Mouse (Mus musculus) left cerebral cortex, postnatal 4 days (tissue): ENCODE results near the gene Mylk. TPM values are rescaled to one million over a fixed set of nuclear protein-coding genes. Genes with fewer than 3 reads are reported as not detected.

Source experiments
- DNase-seq: peaks from one replicate; pipeline ENCODE4 v3.0.0-alpha.2; 2022
- intact Hi-C: fragments of 180-260 bp; cut with DNase I; formaldehyde crosslinking; loops from one replicate; pipeline ENCODE4 v1.15.1; 2025
- total RNA-seq, 2 experiments: library from RNA; stranded (reverse); gene quantifications; 2 replicates each; pipeline ENCODE4 v1.2.3; 2021

Mylk gene
- total RNA-seq, 2 experiments from 2014 or later = 6.6 to 8.6 TPM

DNA sequence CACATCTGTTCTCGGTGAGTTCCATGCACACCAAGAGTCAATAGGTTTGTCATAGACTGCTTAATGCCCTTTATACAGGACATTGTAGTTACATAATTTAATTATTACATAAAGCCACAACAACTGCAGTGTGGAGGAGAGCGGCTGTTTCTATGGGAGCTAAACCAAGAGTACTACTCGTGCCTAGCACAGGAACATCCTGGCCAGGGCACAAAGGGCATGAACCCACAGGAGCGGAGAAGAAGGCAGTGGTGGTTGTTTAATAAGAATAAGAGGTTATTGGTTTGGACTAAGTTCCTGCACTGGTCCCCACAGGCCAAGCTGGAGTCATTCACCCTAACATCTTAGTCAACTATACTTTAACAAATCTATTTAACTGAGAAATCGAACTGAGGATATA lies 261.2 kb downstream of the Mylk start:
- intact Hi-C loops = no loop called here
- DNase-seq = no peak

DNA sequence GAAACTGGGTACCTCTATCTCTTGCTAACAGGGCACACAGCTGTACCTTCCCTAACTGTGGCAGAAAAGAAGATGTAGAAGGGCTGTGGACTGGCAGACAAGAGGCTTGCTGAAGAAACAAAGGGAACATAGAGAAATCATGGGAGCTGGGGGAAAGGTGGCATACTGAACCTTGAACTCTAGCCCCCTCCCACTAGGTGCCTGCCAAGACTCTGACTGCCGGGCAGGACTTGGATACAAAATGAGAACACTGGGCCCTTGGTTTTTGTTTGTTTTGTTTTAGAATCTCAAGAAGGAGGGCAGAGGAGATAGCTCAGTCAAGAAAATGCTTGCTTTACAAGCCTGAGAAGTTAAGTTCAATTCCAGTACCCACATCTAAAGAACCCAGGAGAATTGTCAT lies 262.4 kb downstream of the Mylk start:
- intact Hi-C loops = no loop called here
- no peak for DNase-seq

DNA sequence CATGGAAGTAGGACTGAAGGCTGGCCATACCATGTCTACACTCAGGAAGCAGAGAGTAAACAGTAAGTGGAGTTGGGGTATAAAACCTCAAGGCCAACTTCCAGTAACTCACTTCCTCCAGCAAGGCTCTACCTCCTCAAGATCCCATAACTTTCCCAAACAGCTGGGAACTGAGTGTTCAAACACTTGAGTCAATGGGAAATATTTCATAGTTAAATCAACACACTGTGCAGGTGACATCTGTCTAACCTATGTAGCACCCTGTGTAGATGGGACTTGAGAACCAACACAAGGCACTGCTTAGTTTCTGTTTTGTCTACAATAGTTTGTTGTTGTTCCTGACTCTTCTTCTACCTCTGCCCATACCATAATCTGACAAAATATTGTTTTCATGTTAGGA lies 263.4 kb downstream of the Mylk start:
- intact Hi-C loops = no loop called here
- no peak for DNase-seq

DNA sequence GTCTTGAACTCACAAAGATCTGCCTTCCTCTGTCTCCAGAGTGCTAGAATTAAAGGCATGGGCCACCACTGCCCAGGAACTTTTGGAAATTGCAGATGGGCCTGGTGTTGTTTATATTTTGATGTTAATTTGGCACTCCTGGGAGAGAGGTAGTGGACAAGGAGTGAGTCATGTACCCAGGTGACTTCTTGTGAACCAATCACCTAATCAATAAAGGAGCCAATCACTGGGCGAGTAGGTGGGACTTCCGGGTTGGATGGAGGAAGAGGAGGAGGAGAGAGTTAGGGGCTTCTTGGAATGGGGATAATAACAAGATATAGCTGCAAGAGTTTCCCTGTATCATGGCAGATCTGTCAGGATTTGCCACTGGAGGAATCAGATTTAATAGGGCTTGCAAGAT lies 268.5 kb downstream of the Mylk start:
- no peak for DNase-seq
- intact Hi-C loops = no loop called here

DNA sequence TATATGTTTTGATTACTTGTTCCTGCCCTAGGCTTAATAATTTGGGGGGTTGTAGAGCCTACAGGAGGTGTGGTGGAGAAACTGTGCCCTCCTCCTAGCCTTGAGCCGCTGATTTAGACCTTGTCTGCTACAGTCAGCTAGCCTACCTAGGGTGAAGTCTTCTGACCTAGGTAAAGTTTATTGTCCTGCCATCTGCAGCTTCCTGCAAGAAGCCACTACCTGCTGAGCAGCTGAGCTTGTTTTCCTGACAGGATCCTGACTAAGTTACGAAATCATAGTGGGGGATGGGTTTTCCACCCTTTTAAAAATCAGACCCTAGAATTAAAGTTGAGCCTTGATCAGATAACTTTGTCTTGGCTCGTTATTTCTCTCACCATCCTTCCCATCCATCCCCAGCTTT lies 271.5 kb downstream of the Mylk start:
- intact Hi-C loops = no loop called here

DNA sequence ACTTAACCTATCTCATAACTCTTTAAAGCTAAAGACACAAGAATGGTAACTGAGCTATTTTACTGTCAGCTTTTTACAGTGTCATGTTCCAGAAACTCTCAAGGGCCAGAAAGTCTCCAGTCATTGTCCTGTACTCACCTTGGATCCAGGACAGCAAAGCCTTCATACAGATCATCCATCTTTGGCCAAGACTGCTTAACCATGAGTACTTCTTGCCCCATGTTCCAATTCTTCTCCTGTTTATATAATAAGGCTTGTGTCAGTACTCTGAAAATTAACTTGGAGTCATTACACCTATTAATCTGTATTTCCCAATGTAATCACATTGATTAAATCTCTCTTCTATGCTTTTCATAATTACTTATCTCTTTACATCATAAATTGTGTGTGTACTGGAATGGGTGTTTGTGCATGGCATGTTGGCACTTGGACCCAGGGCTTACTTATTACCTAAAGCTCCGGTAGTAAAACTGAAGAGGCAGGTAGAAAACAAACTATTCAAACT lies 273.5 kb downstream of the Mylk start:
- DNase-seq = no peak
- intact Hi-C loops = no loop called here

More for the DNA sequence above, 271.5 kb downstream of the Mylk start:
- no peak for DNase-seq

DNA sequence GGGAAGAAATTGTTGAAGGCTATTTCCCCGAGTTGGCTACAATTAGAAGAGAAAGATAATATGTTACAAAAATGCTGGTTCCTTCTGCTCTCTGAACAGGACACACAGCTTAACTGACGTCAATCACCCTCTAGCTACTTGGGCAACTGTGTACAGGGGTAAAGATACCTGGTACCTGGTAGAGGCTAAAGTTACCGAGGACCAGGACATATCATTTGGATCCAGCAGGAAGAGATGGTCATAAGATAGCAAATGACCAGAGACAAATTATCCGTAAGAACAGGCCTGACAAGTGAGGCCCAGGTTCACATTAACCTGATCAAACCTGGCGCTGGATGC lies 276.9 kb downstream of the Mylk start:
- intact Hi-C loops = no loop called here
- no peak for DNase-seq

DNA sequence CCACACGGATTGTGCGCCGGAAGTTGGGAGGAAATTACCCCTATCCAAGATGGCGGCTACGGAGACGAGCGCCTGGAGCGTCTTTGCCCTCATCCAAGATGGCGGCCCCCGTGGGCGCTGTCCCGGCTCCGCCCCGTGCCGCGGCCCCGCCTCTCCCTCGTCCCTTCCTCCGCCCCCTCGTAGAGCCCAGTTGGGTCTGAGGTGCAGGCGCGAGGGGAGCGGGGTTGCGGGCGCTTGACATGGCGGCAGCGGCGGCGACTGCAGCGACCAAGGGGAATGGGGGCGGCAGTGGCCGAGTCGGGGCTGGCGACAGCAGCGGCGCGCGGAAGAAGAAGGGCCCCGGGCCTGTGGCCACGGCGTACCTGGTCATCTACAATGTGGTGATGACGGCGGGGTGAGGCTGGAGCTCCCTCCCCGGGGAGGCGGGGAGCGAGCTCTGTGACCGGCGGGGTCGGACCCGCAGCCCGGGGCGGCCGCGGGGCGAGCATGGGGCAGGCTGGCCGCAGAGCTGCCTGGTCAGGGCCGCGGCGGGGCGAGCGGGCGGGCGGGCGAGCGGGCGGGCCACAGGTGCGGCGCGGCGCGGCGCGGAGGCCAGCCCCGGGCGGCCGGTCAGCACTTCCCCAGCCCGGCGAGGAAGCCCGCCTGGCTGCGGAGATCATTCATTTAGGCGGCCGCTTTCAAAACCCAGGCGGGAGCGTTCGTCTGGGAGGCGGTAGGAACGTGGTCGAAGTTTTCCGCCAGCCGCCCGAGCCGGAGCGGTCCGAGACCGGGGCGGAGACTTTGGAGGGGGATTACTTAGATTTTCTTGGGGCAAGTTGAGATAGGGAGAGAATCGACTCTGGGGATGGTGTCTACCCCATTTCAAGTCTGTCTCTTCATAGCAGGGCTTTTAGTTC lies 277.5 kb downstream of the Mylk start, which contains the start of gene Hacd2:
TSS of gene Hacd2 (plus strand) at position 187 of the 896 bp plus-strand sequence.
- intact Hi-C loops = no loop called here

DNA sequence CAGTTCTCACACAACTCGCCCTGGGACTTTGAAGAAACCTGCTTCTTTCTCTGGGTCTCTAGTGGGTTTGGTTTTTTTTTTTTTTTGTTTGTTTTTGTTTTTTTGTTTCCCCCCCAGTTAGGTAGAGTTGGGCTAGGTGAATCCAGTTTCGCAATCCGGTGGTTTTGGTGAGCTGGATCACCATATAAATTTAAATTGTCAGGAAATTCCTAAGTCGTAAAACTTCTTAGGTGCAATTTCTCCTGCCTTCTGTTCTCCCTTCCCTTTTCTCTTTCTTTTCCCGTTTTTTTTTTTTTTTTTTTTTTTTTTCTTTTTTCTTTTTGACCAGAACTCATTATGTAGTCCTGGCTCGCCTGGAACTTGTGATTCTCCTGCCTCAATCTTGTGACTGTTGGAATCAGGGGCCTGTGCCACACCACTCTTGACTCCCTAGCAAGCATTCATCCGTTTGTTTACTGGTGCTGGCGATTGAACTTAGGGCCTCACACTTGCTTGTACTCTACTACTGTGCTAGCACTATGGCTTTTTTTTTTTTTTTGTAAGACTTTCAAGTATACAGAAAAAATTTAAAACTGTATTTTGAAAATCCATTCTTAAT lies 278.2 kb downstream of the Mylk start:
- intact Hi-C loops = no loop called here
- DNase-seq = no peak

More for the DNA sequence above, 277.5 kb downstream of the Mylk start, which contains the start of gene Hacd2:
- DNase-seq = peak; percentile 96

DNA sequence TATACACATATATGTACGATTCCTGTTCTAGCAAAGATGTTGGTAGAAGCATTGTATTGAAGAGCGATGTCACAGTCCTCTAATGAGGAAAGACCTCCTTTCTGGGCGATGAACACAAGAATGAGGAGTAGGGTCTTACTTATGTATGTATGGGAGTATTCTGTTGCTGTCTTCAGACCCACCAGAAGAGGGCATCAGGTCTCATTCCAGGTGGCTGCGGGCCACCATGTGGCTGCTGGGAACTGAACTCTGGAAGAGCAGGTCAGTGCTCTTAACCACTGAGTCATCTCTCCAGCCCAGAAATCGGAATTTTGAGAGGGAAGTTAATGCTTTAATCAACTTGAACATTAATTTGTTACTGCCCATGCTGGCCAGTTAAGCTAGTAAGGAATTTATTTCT lies 279.3 kb downstream of the Mylk start:
- DNase-seq = no peak
- intact Hi-C loops = no loop called here

DNA sequence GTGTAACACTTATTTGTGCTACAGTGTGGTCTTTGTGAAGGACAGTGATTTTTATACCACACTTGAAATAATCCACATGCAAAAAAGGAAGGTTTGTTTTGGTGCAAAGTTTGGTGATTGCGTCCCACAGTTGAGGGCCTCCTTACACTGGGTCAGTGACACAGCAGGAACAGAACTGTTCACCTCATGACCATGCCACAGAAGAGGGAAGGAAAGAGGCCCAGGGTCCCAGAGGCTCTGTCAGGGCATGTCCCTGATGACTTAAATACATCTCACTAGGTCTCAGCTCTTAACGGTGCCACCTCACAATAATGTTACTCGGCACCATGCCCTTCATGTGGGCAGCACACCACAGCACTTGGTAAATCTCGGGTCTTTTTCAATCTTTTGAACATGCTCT lies 280.3 kb downstream of the Mylk start:
- intact Hi-C loops = no loop called here

DNA sequence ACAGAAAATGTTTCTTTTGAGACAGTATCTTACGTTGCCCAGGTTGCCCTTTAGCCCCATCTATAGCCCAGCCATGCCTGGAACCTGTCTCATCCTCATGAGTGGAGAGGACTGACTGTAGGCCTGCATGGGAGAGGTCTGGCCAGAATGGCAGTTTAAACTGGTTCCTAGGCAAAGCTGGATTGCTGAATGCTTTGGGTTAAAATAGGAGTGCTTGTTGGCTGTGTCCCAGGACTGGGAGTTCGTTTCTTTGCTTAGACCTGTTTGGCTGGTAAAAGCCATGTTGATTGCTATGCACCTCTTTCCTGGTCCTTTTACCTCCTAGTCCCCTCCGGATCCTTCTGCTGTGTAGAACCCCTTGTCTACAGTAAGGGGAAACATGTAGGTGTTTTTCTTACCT lies 288.2 kb downstream of the Mylk start:
- DNase-seq = no peak
- intact Hi-C loops = no loop called here

More for the DNA sequence above, 280.3 kb downstream of the Mylk start:
- no peak for DNase-seq

DNA sequence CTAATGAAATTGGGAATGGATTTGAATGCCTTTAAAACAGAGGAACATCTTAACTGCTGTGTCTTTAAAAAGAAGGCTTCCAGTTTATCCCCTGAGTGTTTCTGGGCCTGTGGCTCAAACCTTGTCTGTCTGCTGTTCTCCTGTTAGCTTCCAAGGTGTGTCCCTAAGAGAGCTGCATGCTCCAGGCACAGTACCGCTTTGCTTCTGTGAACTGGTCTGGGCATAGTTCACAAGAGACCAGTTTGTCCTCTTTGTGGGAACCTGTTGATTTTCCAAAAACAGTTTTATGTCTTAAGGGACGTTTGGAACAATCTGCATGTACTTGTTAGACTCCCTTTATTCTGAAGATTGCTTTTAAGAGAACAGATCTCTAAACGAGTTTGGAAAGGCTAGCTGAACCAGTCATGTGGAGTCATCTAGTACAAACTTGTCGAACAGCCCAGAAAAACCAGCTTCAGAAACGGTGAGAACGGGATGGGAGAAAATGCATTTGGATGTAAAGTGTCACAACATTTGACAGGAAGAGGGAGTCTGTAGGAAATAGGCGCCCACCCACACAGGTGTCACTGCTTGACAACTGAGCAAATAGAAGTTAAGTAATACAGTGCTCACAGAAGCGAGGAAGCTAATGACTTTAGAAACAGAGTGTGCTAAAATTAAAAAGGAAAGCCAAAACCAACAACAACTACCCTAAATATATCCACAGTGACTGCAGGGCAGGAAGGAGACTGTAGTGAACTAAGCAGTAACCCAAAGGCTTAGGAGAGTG lies 289.0 kb downstream of the Mylk start:
- DNase-seq = no peak
- intact Hi-C loops = no loop called here

DNA sequence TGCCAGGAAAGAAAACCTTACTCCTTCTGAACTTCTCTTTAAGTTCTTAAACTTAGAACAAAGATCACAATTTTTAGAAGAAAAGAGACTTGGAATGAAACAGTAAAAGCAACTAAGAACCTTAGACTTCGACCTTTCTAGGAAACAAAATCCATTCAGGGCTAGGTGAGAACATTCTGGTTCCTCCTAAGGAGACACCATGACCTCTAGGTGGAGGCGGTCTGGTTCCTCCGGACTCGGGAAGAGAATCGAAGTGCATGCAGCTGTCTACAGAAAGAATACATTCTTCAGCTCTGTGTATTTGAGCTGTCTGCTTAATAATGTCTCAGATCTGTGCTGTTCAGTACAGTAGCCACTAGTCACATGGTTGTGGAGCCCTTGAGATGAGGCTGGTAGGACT lies 290.0 kb downstream of the Mylk start:
- intact Hi-C loops = no loop called here
- DNase-seq = no peak

DNA sequence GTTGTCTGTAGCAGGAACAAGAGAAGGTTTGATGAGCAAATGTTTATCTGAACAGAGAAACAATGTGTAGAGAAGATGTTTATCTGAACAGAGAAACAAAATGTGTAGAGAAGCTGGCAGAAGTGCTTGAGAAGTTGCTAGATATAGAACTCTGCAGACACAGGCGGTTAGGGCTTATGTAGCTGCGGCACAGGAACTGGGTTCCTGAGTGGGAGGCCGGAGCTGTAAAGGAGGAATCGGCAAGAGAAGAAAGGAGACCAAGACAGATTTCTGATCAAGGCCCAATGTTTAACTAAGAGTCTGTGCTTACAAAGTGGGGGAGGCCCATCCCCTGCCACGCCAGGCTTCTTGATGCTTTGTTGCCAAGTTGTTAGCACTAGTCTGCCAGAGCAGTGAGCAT lies 291.7 kb downstream of the Mylk start:
- DNase-seq = no peak
- intact Hi-C loops = no loop called here

DNA sequence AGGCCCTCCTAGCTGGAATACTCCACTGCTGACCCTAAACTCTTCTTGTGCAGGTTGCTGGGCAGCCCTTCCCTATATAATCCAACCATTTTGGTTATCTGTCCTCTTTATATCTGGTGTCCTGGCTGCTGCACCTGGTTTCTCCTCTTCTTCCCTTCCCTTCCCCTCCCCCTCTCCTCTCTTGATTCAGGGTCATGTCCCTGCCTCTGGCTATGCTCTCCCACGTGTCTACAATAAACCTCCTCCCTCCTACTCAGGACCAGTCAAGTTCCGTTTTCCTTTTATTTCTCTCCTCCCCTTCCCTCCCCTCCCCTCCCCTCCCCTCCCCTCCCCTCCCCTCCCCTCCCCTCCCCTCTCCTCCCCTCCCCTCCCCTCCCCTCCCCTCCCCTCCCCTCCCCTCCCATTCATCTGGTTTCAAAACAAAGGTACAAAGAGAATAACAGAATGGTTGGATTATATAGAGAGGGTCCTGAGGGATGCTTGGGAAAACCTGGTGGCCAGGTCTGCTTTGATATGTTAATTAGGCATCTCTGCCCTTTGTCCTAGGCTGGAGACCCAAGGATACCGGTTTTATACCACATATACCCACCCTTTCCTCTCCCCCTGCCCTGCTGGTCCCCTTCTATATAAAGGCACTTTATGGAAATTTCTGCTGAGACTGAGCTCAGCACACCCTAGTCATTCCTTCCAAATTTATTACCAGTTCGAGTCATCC lies 293.5 kb downstream of the Mylk start:
- DNase-seq = no peak
- intact Hi-C loops = no loop called here

DNA sequence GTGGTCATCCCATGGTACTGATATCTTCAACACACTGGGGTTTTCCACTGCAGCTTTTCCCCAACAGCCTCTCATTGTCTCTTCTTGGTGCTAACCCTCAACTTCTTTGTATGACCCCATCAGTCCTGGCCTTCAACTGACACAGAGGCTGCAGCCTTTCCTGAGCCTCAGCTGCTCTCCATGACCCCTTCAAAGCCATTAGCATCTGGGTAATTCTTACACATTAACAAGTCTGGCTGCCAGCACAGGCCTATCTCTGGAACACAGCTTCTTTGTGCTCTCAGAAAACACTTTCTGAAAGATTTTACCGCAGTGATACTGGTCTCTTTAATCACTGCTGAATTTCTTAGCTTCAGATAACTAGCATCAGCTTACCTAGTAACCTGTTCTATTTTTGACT lies 295.1 kb downstream of the Mylk start:
- DNase-seq = no peak
- intact Hi-C loops = no loop called here

DNA sequence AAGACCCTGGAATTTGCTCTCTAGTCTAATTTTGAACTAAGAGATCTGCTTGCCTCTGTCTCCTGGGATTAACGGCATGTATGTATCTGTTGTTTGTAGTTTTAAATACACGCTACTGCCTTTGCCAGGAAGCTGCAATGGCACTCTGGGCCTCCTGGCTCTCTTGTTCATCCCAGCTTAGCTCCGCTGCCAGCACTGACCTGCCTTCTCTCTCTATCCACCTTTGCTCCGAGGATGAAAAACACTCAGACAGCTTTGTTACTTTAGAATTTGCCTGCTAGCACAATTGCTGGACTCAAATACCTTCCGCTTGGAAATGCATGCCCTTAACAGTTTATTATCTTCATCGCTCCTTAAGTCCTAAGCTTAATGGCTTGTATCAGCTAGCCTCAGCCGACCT lies 296.0 kb downstream of the Mylk start:
- intact Hi-C loops = no loop called here
- DNase-seq = no peak

DNA sequence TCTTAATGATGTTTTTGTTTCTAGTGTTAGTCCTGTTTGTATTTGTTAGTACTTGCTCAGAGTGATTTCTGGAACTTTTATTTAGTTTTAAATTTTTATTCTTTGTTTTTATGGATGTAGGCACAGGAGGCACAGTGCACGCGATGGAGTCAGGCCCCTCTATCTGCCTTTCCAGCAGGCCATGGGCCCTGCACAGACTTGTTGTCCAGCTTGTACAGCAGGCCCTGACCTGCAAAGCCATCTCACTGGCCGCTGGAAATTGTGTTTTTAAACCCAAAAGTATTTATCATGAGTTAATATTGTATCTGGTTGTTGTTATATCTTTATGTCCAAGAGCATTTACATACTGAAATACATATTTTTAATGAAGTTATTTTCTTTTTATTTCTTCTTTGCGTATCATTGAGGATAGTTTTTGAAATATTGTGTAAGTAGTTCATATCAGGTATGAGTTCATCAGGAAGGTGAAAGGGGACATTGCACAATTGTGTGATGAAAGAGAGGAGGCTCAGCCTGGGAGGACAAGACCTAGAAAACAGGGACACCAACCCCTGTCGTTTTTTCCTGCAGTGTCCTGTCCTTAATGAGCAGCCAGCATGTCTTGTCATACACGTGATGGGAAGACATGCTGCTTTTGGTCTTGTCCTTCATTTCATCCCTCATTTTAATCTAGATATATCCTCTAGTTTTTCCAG lies 301.2 kb downstream of the Mylk start:
- intact Hi-C loops = no loop called here

DNA sequence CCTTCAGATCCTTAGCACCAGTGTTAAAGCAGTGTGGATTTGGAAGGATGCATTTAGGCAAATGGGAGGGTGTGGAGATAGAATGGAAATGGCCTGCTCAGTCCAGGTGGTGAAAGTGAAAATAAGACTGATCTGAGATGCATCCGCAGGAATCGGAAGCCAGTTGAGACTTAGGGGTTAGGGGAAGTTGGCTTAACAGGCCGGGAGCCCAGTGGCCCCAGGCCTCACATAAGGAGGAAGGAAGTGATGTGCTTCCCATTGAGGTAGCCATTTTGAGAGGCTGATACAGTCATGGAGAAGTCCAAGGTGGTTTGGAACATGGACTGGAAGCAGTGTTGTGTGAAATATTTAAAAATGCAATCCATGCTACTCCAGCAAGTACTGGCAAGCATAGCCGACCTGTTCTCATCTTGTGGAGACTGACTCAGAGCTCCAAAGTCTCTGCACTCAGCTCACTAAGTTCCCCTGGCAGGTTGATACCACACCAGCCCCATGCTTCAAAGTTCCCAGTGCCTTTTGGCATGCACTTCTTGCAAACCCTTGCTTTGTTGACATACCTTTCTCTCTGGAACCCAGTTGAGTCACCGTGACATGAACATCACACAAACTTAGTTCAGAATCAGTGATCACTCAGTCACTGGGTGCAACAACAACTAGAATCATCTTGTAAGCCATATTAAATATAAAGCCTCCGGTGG lies 302.4 kb downstream of the Mylk start:
- intact Hi-C loops = no loop called here
- no peak for DNase-seq

More for the DNA sequence above, 301.2 kb downstream of the Mylk start:
- no peak for DNase-seq
